Mouse (Mus musculus): ENCODE results near the gene Abcg4.
"Not testable (repeated sequence)": the region's sequence is repeated elsewhere in the genome, so short reads cannot be mapped to it uniquely, and the experiment has no call there.

Gene Abcg4

DNA sequence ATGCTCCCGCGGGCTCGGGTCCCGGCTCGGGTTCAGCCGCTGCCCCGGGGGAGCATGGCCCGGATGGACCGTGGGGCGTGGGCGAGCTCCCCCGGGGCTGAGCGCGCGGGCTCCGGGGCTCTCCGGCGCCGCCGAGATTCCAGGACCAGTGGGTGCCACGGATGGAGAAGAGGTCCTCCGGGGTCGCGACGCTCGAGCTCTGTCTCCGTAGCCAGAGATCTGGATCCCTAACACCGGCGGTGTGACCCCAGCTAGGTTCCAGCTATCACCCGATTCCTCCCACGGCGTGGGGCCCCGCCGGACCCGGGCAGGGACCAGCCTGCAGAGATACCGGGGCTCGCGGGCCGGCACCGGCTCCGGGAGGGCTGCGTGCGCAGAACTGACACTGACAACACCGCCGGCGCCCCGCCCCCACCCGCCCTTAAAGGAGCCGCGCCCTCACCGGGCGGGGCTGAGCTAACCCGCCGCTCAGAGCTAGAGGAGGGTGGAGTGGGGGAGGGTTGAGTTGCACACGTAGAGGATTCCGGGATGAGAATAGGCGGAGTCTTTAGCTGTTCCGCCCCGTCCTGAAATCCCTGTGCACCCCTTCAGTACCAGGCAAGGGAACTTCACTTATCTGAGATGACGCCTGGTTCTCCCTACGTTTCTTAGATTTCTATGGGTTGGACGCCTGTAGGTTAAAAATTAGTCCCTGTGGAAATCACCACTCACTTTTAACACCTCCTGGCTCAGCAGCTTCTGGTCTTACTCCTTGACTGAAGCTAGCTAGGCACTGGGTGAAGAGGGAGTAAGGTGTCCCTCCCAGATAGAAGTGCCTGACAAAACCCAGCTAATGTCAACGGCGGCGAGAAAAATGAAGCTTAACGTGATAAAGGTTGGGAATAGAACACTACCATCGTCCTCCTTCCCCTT is 31.7 kb upstream of the Abcg4 start, which contains the start of gene C2cd2l:
TSS of gene C2cd2l (minus strand) at position 399 of the 912 bp plus-strand sequence.
- peak; percentile 92 for ATAC-seq (ENCODE audit: insufficient number of reproducible peaks, low FRiP score, low TSS enrichment)

DNA sequence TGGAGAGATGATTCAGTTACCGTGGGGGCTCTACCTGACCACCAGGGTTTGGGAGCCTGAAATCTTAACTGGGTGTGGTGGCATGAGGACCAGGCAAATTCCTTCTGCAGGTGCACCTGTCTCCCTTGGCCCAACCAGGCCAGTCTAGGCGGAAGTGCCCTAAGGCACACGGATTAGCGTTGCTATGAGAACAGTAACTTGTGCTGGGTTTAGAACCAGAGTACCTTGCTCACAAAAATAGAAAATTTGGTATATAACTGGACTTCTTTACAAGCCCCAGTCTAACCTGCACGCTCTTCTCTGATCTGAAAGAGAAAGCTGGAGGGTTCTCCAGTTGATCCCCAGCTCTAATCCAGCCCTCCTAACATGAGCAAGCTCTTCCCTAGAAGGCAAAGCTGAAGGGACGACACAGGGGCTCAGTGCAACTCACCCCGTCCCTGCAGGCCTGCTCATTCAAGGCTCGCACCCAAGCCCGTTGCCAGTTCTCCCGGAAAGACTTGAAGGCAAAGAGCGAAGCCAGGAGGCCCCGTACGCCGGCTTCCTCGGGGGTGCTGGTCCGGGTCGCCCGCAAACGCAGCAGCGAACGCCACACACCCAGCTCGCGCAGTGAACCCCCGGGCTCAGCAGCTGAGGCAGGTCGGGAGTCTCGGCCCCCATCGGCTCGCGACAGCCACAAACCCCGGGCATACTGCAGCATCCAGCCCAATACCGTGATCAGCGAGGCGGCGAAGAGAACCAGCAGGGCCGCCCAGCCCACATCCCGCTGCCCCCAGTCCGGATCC is 30.9 kb upstream of the Abcg4 start:
- no peak for ATAC-seq (ENCODE audit: insufficient number of reproducible peaks, low FRiP score, low TSS enrichment)

DNA sequence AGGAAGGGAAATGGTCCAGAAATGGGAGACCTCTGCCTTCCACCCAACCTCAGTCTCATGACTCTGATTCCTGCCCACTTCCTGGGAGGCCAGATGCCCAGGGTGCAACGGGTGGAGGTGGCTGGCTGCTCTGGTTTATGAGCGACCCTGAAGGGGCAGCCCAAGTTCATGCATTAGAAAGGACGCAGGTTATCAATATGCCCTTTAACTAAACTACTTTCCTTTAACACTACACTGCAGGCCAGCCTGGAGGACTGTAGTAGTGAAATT is 30.3 kb upstream of the Abcg4 start:
- ATAC-seq (ENCODE audit: insufficient number of reproducible peaks, low FRiP score, low TSS enrichment) = no peak

DNA sequence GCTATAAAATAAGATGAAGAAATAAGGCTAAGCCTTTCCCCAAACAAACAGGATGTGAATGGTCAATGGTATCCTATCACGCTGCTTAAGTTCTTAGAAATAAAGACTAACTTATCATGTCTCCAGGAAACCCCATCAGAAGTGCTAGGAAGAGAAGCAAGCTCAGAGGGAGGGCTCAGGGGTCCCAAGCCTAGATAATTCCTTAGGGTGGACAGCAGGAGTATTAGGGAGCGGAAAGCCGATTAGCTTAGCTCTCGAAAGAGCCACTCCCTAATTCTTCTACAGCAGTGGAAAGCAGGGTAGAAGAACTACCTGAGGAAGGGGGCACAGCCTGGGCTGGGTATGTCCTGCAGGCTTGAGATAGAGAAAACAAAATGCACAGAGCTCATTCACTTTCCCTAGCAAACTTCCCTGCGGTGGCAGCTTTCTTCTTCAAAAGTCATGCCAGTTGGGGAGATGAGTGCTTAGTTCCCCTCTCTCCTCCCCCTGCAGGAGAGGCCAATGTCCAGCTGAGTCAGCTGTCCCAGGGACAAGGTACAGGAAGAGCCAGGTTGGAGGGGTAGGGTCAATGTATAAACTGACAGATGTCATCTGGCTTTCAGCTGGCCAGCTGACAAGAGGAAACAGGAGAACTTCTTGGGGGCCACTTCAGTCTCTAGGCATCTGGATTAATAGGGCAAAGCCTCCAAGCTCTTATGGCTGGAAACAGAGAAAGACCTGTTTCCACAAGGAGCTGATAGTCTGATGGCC is 29.8 kb upstream of the Abcg4 start:
- no peak for ATAC-seq (ENCODE audit: insufficient number of reproducible peaks, low FRiP score, low TSS enrichment)

DNA sequence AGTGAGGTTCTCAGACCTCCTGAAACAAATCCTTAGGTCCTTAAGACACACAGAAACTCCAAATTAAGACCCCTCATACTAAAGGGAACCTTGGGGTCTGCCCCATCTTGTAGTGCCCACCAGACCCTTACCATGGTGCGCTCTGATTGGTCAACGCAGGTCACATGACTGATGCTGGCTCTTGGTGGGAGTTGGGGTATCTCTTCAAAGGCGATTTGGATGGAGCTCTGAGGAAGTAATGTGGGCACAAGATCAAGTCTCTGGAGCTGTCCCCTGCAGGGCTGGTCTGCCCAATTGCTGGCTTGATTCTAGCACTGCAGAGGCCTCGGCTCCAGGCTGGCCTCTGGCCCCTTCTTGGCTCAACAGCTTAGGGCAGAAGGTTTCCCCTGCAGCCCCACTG is 29.0 kb upstream of the Abcg4 start:
- ATAC-seq (ENCODE audit: insufficient number of reproducible peaks, low FRiP score, low TSS enrichment) = no peak

DNA sequence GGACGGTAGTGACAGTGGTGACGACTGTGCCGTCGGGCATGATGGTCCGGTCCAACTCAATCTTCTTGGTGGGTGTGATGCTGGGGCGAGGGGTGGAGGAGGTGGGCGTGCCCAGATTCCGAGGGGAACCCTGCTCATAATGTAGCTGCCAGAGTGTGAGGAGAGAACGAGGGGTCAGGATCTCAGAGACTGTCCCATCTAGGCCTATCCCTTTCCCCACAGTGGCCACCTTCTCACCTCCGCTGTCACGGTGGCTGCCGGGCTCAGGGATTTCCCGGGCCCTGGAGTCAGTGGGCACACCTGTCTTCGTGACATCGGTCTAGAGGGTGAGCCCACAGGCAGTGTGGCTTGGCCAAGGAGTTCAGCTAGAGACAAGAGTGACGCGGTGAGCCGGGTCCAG is 26.5 kb upstream of the Abcg4 start:
- no peak for ATAC-seq (ENCODE audit: insufficient number of reproducible peaks, low FRiP score, low TSS enrichment)

DNA sequence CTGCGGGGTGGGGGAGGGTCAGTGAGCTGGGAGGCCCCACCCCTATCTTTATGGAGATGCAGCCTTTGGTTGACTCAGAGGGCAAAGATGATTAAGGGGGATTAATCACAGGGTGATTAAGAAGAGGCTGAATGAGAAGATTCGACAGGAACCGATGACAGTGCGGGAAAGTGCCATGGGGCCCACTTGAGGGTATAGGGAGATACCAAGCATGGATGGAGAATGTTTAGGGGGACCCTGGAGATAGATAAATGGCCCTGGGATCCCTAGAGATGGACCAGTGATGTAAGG is 25.8 kb upstream of the Abcg4 start:
- no peak for ATAC-seq (ENCODE audit: insufficient number of reproducible peaks, low FRiP score, low TSS enrichment)

DNA sequence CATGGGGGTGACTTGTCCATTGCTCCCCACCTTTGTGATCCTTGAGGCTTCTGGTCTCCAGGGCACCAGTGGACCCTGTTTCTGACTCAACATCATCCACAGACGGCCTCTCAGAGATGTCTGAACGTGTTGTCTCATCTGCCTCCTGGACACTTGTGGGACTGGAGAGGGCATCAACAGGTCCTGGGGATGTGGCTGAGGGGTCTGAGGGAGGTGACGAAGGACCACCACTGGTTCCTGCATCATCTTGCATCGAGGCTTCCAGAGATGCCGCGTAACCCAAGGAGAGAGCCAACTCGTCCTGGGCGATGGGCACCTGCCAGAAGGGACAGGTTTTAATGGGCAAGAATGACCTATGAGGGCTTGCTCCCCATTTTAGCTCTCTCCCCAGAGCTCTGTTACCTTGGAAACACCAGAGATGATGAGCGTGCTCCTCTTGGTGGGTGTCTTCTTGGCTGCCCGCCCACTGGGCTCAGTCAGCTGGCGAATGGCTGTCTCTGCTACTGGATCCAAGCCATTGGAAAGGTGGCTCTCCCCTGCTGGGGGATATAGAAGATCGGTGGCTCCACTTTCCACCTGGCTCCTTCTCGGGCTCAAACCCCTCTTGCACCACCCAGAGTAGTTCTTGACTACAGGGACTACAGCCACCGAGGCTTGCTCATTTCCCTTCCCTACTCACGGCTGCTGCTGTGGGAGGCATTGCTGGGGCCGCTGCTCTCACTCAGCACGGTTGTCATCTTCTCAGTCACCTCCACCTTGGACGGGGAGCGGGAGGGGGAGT is 25.3 kb upstream of the Abcg4 start:
- ATAC-seq (ENCODE audit: insufficient number of reproducible peaks, low FRiP score, low TSS enrichment) = no peak

DNA sequence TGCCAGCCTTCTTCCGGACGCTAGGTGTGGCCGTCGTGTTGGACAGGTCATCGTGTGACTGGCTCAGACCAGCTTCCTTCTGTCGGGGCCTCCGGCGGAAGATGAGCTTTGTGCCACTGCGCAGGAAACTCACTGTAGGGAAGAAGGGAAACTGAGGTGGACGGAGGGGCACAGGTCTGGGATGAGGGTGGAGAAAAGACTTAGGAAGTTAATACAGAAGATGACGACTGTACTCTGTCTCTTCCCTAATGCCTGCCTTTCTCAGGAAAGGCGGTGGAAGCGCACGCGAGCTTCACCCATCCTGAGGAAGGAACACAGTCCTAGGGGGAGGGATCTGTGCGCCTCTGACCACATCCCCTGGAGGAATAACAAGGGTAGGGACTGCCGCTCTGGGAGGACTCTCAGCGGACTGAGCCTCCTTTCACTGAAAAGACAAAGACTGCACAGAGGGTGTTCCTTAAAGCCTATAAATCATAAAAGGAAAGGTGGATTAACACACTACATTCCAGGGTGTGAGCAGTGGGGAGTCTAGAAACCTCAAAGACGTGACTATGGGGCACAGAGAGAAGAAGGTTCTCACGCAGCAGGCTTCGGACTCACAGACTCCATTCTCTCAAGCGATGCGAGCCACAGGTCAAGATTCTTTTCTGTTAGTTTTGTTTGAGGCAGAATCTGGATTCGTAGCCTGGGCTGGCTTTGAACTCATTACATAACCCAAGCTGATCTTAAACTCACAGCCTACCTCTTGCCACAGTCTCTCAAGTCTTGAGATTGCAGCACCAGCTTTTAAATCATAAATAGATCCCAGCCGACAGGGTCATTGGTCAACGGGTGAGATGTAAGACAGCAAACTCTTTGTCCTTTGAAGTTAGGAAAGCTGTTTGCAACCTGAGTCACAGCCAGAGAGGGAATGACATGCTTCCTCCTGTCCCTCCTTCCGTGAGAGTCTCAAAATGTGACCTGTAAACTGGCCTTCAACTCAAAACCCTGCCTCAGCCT is 23.0 kb upstream of the Abcg4 start:
- no peak for ATAC-seq (ENCODE audit: insufficient number of reproducible peaks, low FRiP score, low TSS enrichment)

DNA sequence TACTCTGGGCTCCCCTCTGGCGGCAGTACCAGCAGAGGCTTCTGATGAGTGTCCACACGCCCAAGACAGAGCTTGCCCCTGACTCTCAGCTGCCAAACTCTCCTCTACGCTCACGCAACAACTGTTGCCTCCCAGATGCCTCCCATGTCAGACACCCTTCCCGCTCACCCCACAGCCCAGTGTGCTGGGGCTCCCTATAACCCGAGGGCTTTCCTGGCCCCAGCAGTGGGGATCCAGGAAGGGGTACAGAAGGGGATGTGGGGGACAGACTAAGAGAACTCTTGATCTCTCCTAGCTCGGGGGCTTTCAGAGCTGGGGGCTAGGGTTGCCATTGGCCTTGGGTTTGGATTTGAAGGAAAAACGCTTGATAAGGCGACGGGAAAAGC is 22.3 kb upstream of the Abcg4 start:
- no peak for ATAC-seq (ENCODE audit: insufficient number of reproducible peaks, low FRiP score, low TSS enrichment)

DNA sequence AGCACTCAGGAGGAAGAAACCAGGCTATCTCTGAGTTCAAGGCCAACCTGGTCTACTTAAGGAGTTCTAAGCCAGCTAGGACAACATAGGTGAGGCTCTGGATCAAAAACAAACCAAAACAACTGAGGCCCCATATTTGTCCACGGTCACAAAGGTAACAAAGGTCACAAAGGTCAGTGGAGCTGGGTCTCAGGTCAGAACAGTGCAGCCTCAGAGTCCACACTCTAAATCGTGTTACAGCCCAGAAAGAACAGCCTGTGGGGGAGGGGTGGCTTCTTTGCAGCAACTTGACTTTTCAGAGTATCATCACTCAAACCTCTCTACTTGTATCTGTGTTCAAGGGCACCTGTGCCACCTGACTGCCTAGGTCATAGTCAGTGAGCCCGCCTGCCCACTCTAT is 21.3 kb upstream of the Abcg4 start:
- no peak for ATAC-seq (ENCODE audit: insufficient number of reproducible peaks, low FRiP score, low TSS enrichment)

DNA sequence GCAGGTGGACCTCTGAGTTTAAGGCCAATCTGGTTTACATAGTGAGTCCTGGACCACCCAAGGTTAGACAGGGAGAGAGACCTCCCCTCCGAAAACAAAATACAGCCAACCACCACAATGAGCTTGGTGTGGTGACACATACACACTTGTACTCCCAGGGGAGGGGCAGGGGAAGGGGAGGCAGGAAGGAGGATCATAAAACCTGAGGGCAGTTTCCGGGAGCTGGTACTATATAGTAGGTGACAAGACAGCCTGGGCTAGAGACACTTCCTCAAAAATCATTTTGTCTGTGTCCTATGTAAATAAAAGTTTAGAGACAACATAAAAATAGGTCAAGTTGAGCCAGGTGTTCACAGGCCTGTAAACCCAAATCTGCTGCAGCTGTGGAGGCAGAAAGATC is 18.8 kb upstream of the Abcg4 start:
- ATAC-seq (ENCODE audit: insufficient number of reproducible peaks, low FRiP score, low TSS enrichment) = no peak

DNA sequence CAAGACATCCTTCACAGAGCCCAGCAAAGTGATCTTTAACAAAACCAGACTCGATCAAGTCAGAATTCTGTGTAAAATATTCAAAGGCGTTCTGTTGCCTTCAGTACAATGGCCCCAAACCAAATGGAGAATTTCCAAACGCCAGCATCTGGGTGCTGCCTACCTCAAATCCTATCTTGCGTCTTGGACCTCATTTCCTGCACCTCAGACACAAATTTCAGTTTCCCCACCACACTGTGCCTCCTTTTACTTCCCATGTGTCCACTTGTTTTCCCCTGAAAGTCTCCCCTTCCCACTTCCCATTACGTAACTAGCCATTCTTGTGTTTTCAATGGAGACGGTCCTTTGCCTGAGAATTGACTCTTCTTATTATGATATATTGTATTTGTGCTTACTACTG is 18.1 kb upstream of the Abcg4 start:
- ATAC-seq (ENCODE audit: insufficient number of reproducible peaks, low FRiP score, low TSS enrichment) = no peak

DNA sequence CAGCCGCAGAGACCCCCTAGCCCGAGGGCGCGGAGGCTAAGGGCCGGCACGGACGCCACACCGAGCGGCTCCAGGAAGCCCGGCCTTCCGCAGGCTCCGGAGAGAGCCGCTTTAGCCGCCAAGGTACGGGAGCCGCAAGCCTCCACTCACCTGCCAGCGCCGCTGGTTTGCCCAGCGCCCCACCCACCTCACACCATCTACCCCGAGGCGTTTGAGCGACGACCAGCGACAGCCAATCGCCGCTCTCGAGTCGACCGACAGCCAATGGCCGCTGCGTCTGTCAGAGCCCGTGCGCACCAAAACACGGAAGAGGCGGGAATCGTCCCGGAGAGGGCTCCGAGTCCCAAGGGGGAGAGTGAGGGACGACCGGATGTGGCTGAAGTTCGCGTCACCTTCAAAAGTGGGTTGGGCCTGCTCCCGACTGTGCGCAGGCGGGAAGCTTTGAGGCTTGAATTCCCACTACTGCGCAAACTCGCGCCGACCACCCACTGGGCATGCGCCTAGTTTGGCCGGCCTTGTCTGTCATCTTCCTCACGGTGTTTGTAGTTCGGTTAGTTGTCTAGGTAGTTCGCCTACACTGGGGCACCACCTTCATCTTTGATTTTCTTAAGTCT is 17.2 kb upstream of the Abcg4 start, which contains the start of gene Hinfp:
TSS of gene Hinfp (minus strand) at position 206 of the 614 bp plus-strand sequence.
- peak; percentile 99 for ATAC-seq (ENCODE audit: insufficient number of reproducible peaks, low FRiP score, low TSS enrichment)

DNA sequence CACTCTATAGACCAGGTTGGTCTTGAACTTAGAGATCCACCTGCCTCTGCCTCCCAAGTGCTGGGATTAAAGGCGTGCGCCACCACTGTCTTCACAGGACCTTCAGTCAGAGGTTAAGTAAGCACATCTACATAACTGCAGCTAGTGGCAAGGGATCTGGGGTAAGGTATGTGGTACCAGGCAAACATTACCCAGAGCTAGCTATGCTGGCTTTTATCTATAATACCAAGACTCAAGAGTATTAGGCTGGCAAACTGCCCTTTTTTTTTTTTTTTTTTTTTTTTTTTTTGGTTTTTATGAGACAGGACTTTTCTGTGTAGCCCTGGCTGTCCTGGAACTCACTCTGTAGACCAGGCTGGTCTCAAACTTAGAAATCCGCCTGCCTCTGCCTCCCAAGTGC is 11.6 kb upstream of the Abcg4 start:
- ATAC-seq (ENCODE audit: insufficient number of reproducible peaks, low FRiP score, low TSS enrichment) = not testable (repeated sequence)

DNA sequence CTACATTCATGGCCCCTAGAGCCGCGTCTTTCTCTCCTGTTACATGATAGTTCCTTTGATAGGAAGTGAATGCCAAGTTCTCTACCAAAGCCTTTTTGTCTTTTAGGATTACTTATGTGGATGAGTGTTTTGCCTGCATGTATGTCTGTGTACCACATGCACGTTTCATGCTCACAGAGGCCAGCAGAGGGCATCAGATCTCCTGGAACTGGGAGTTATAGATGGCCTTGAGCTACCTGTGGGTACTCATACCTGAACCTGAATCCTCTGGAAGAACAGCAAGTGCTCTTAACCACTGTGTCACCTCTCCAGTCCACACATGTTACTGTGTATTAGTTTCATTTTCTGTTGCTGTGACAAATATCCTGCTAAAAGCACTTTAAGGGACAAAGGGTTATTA is 4.1 kb upstream of the Abcg4 start:
- ATAC-seq (ENCODE audit: insufficient number of reproducible peaks, low FRiP score, low TSS enrichment) = no peak

DNA sequence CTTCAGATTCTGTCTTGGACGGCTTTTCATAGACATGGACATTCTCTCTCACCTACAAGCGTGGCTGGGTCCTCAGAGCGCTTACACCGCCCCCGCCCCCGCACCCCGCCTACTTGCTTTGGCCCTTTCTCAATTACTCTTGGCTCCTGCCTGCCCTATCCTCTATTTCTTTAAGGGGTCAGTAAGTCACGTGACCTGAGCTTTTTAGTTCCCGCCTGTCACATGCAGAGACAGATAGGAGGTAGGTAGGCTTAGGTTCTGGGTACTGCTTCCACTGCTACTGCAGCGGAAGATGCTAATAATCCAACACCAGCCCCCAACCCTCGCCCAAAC is 510 bp upstream of the Abcg4 start:
- no peak for ATAC-seq (ENCODE audit: insufficient number of reproducible peaks, low FRiP score, low TSS enrichment)

DNA sequence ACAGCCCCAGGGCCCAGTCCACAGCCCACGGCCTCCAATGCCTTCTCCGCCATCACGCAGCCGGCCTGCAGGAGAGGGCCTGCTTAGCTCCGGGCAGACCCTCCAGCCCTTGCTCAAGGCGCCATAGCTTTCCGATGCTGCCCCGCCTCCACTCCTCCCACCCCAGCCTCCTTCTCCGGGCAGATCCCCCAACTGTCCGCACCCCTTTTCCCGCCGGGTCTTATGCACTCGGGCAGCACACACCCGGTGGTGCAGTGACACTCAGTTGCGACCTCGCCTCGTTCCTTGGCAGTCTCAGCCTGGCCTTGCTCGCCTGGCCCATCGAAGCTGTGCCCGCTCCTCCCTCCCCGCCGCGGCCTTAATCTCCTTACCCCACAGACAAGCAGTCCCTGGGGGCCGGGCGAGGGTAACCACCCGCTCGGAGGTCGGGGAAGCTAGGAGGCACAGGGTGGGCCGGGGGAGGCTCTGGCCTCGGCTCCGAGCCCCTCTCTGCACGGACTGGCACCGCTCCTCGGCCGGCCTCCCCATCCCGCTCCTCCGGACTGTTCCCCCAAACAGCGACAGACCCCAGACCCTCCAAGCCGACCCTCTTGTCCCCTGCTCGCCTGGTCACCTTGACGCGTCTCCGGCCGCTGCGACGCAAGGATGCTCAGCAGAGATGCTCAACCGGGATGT is 877 bp downstream of the Abcg4 start:
- peak; percentile 40; the same call in 1 of the 2 replicates for ATAC-seq (ENCODE audit: insufficient number of reproducible peaks, low FRiP score, low TSS enrichment)

Measured in cerebellum, adult (tissue).